Mouse (Mus musculus) midbrain, embryonic 16.5 days (tissue): ENCODE measurements around the gene Uqcrh. TPM values are rescaled to one million over a fixed set of nuclear protein-coding genes. Genes with fewer than 3 reads are reported as not detected.

ENCODE experiments used
- ATAC-seq: fragments of 200-750 bp; cut with Nextera tagmentation; 2 replicates; pipeline ENCODE4 v1.8.0; 2017; ENCODE audit warnings: moderate TSS enrichment
- H3K27ac ChIP-seq: fragments of 300-500 bp; sonication (generic); 2 replicates; pipeline ENCODE4 v1.5.1; 2014; ENCODE audit warnings: mild to moderate bottlenecking, low read length, mixed read lengths
- H3K27me3 ChIP-seq: fragments of 300-500 bp; sonication (generic); 2 replicates; pipeline ENCODE4 v1.6.1; 2014; ENCODE audit warnings: low read depth, low read length, mixed read lengths; ENCODE audit not compliant: control insufficient read depth, insufficient read depth
- H3K36me3 ChIP-seq: fragments of 300-500 bp; sonication (generic); 2 replicates; pipeline ENCODE4 v1.6.1; 2014; ENCODE audit warnings: mild to moderate bottlenecking, low read length, moderate library complexity, mixed read lengths; ENCODE audit not compliant: control insufficient read depth, insufficient read depth
- H3K4me1 ChIP-seq: fragments of 300-500 bp; sonication (generic); 2 replicates; pipeline ENCODE4 v1.6.1; 2014; ENCODE audit warnings: mild to moderate bottlenecking, low read length, mixed read lengths; ENCODE audit not compliant: control insufficient read depth, insufficient read depth
- H3K4me2 ChIP-seq: fragments of 300-500 bp; sonication (generic); 2 replicates; pipeline ENCODE4 v1.6.1; 2014; ENCODE audit warnings: mild to moderate bottlenecking, low read length, mixed read lengths
- H3K4me3 ChIP-seq: fragments of 300-500 bp; sonication (generic); 2 replicates; pipeline ENCODE4 v1.5.1; 2014; ENCODE audit warnings: low read depth, mild to moderate bottlenecking, low read length, moderate library complexity, mixed read lengths
- H3K9ac ChIP-seq: fragments of 300-500 bp; sonication (generic); 2 replicates; pipeline ENCODE4 v1.6.1; 2014; ENCODE audit warnings: low read depth, low read length, mixed read lengths
- H3K9me3 ChIP-seq: fragments of 300-500 bp; sonication (generic); replicated peaks from 2 replicates; pipeline ENCODE4 v1.6.1; 2014; ENCODE audit warnings: mild to moderate bottlenecking, low read length, mixed read lengths; ENCODE audit not compliant: control insufficient read depth, poor library complexity, severe bottlenecking
- WGBS: fragments of 180-500 bp; shearing (Covaris S2); extraction: QIAGEN DNeasy Blood & Tissue Kit; methylation state at CpG from one replicate; pipeline ENCODE4 v1.1.7; 2014; 5-methylcytosine and 5-hydroxymethylcytosine counted together
- polyA plus RNA-seq: library from polyadenylated mRNA; unstranded; fragments of >200 nt; fragmentation: Nextera tagmentation; extraction: Ambion mirVana; gene quantifications from 2 replicates; pipeline ENCODE4 v1.2.1, GENCODE M21; 2015

Gene Uqcrh
- polyA plus RNA-seq, 1 experiment from 2014 or later: 376 TPM

DNA sequence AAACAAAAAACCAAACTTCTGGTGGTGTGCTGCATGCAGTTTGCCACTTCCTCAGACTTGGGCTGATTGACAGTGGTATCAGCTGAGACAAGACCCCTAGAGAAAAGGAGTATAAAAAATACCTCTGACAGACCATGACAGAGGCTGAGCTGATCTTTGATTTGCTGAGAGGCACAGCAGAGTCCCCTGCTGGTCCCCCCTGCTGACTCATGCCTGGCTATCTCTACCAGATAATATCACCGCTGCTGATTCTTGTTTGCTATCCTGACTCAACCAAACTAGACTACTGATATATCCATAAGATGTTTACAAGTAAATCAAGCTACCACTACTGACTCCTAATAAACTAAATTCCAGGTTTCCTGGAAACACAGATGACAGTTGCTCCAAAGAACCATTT is 11.0 kb downstream of the Uqcrh start:
- Histone ChIP-seq H3K27me3 (no peaks in the 10 kb centered on the region), H3K27ac (no peak overlapping the region), H3K4me2 (no peak overlapping the region), H3K9ac (no peak overlapping the region), H3K36me3 (peaks cover 11% of the 10 kb centered on the region), H3K9me3 (no peaks in the 10 kb centered on the region), H3K4me3 (no peak overlapping the region), H3K4me1 (no peaks in the 10 kb centered on the region)
- WGBS: 47% methylated on average over 1 of the region's 1 CpGs
- ATAC-seq: no peak

DNA sequence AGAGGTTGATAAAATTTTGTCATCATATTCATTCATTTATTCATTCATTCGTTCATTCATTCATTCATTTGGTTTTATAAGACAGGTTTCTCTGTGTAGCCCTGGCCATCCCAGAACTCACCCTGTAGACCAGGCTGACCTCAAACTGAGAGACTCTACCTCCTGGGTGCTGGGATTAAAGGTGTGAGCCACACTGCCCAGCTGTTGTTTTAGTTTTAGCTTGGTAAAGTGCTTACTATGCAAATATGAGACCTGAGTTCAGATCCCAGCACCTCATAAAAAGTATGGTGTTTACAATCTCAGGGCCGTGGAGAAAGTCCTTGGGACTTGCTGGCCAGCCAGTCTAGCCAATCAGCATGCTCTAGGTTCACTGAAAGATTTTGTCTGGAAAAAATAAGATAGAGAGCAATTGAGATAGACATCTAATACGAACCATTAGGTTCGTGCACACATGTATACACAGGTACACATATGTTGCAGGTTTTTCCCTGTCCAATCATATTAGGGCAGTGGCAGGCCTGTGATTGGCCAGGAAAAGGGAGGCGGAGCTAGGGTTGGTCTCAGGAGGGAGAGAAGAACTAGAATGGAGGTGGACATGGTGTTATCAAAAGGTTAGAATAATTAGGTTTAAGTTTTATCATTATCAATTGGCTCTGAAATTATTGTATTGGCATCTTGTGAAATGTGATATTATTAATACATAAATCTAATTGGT is 15.7 kb downstream of the Uqcrh start:
- Histone ChIP-seq H3K27ac (no peak overlapping the region), H3K9ac (no peak overlapping the region), H3K9me3 (no peaks in the 10 kb centered on the region), H3K27me3 (no peaks in the 10 kb centered on the region), H3K4me3 (no peak overlapping the region), H3K36me3 (no peaks in the 10 kb centered on the region), H3K4me1 (no peaks in the 10 kb centered on the region; the same call in none of the 2 replicates), H3K4me2 (no peak overlapping the region)
- WGBS: 85% methylated on average over 5 of the region's 5 CpGs
- no peak for ATAC-seq

DNA sequence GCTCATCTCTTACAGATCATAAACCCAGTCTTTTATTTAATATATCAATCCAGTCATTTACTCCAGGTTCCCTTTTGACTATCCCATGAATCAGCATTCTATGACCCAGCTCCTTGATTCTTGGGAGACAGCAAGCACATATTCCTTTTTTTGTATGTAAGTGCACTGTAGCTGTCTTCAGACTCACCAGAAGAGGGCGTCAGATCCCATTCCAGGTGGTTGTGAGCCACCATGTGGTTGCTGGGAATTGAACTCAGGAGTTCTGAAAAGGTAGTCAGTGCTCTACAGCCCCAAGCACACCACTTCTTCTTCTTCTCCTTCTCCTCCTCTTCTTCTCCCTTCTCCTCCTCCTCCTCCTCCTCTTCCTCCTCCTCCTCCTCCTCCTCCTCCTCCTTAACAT is 17.3 kb downstream of the Uqcrh start:
- WGBS: 7% methylated on average over 1 of the region's 1 CpGs
- H3K4me1 ChIP-seq: peaks cover 5% of the 10 kb centered on the region
- H3K9me3 ChIP-seq: no peaks in the 10 kb centered on the region
- no peaks in the 10 kb centered on the region for H3K27me3 ChIP-seq
- H3K4me2 ChIP-seq: no peak overlapping the region
- no peak for ATAC-seq
- H3K27ac ChIP-seq: no peak overlapping the region
- H3K9ac ChIP-seq: no peak overlapping the region
- no peak overlapping the region for H3K4me3 ChIP-seq
- H3K36me3 ChIP-seq: no peaks in the 10 kb centered on the region

DNA sequence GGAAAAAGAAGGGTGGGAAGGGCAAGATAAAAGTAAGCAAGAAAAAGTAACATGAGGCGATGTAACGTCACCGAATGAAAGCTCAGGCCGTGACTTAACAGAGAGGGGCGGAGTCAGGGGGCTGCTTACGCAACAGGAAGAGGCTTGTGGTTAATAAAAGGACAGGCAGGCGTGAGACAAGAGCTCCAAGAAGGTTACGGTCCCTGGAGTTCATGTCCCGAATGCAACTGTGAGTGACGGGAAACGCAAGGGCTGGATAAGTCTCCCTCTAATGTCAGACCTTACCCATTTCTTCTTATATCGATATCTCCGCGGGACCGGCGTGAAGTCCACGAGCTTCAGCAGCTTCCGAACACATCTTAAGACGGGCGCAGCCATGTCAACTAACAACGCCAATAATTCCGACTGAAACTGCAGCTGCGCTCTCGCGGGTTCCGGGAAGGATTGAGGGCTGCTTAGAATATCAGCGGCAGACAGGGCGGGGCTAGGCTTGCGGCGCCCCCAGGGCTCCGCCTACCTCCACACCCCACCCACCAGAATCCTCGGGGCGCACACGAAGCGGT is 21.4 kb downstream of the Uqcrh start, which contains the start of gene Nsun4:
Gene Nsun4 (minus strand): TSS at position 478 of the 563 bp plus-strand sequence.
- peak; percentile 97 for ATAC-seq
- no peaks in the 10 kb centered on the region for H3K27me3 ChIP-seq
- H3K4me3 ChIP-seq: peak within 1 kb of the TSS; percentile 54
- no peaks in the 10 kb centered on the region for H3K9me3 ChIP-seq
- H3K27ac ChIP-seq: peak within 1 kb of the TSS; percentile 80
- no peaks in the 10 kb centered on the region for H3K36me3 ChIP-seq
- H3K4me2 ChIP-seq: peak within 1 kb of the TSS; percentile 62
- peak within 1 kb of the TSS; percentile 62 for H3K9ac ChIP-seq
- H3K4me1 ChIP-seq: peaks cover 6% of the 10 kb centered on the region
- WGBS: under 1% methylated on average over 35 of the region's 35 CpGs

DNA sequence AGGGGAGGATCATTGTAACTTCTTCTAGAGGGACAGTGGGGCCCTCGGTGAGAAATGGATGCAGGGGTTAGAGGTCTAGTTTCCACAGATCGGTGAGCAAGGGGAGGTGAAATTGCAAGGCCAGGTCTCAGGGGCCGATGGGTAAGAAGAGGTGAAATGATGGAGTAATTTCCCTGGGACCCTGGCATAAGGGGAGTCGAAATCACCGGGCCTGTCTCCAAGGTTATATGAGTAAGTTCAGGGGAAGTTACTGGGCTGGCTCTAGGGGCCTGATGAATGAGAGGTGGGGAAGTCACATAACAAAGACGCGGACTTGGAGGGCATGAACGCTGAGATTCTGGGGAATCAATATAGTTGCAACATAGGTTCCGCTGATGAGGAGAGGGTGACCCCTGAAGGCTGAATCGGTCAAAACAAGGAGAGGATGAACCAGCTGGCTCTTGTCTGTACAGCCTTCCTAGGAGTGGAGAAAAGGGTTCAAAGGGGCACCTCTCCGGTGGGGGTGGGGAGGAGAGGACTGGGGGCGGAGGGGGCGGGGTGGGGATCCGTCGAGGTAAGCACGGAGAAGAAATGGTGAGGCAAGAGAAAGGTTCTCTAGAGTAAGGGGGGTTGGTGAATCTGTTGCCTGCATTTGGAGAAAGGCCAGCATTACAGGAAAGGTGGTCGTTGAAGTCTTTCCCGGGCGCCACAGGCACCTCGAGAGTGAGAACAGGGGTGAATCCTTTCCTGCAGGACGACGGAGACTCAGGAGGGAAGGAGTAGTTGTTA is 22.2 kb downstream of the Uqcrh start:
- H3K4me3 ChIP-seq: peak overlapping the region; percentile 54
- WGBS: 8% methylated on average over 22 of the region's 22 CpGs

GRCm38 (mm10) chr4:116049211-116049610 is 25.7 kb downstream of the Uqcrh start:
- Histone ChIP-seq H3K9ac (no peak overlapping the region), H3K4me3 (no peak overlapping the region), H3K9me3 (no peaks in the 10 kb centered on the region), H3K4me2 (no peak overlapping the region), H3K4me1 (peaks cover 6% of the 10 kb centered on the region), H3K36me3 (no peaks in the 10 kb centered on the region), H3K27me3 (no peaks in the 10 kb centered on the region), H3K27ac (no peak overlapping the region)
- WGBS: 90% methylated on average over 3 of the region's 3 CpGs
- no peak for ATAC-seq

More for the DNA sequence above, 22.2 kb downstream of the Uqcrh start:
- Histone ChIP-seq H3K27ac (peak overlapping the region; percentile 80), H3K9me3 (no peaks in the 10 kb centered on the region), H3K9ac (peak overlapping the region; percentile 40; the same call in 1 of the 2 replicates), H3K4me2 (peak overlapping the region; percentile 62), H3K27me3 (no peaks in the 10 kb centered on the region), H3K4me1 (peaks cover 6% of the 10 kb centered on the region), H3K36me3 (no peaks in the 10 kb centered on the region)
- ATAC-seq: peak; percentile 58

DNA sequence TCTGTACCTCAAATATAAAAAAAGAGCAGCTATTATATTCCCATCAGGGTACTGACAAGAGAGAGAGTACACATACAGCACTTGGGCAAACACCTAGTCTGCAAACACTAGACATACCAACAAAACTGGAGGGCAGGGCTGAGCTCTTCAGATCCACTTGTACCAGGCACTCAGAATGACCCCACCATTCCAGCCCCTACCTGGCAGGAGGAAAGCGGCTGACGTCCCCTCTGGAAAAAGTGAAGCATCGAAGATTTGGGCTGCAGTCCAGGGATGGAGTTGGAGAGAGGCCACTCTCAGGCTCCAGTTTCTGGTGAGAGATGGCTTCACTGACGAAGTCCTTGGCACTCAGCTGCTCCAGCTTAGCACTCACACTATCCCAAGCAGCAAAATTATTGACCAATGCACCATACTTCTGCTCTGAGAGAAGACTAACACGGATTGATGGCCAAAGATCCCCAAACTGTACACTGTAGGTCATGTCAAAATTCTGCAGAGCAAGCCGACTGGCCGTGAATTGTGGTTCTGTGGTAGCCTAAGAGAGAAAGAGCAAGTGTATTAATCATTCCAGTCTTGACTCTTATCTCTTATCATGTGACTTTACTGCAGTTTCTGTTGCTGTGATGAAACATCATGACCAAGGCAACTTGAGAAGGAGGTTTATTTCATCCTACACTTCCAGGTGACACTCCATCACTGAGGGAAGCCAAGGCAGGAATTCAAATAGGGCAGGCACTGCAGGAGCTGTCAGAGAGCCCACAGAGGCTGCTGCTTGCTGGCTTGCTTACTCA is 26.5 kb downstream of the Uqcrh start:
- Histone ChIP-seq H3K4me2 (no peak overlapping the region), H3K4me3 (no peak overlapping the region), H3K9ac (no peak overlapping the region), H3K36me3 (no peaks in the 10 kb centered on the region), H3K9me3 (no peaks in the 10 kb centered on the region), H3K27me3 (no peaks in the 10 kb centered on the region), H3K27ac (no peak overlapping the region), H3K4me1 (peaks cover 6% of the 10 kb centered on the region; the same call in 1 of the 2 replicates)
- ATAC-seq: no peak
- WGBS: 89% methylated on average over 7 of the region's 7 CpGs

DNA sequence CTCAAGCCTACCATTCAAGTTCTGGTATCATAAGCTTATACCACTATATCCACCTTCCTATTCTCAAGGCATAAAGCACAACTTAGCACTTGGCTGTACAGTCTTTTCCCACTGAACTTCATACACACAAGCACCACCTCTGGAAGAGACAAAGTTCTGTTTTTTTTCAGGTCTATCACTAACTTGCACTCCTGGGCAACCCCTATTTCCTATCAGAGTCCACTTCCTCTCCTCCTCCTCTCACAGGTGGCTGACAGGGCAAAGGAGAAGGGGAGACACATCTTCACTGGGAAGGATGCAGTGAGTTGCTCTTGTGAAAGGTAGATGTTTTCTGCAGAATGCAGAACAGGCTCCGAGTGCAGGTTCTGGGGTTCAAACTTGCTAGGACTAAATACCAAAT is 27.2 kb downstream of the Uqcrh start:
- Histone ChIP-seq H3K4me1 (peaks cover 3% of the 10 kb centered on the region; the same call in 1 of the 2 replicates), H3K4me2 (no peak overlapping the region), H3K27ac (no peak overlapping the region), H3K27me3 (no peaks in the 10 kb centered on the region), H3K36me3 (no peaks in the 10 kb centered on the region), H3K9me3 (no peaks in the 10 kb centered on the region), H3K4me3 (no peak overlapping the region), H3K9ac (no peak overlapping the region)
- no peak for ATAC-seq
- WGBS: 97% methylated on average over 1 of the region's 1 CpGs
